Mouse (Mus musculus): Measurements from ENCODE around the gene Psmd3.
A peak's percentile ranks its signal among the peaks of the same experiment; 100 is the strongest.
"Not testable (repeated sequence)": the region's sequence is repeated elsewhere in the genome, so short reads cannot be mapped to it uniquely, and the experiment has no call there.

Psmd3 gene

GRCm38 (mm10) chr11:98688009-98688408 is 5.7 kb downstream of the Psmd3 start:
- no peak for DNase-seq (ENCODE audit: low read depth, low spot score)

GRCm38 (mm10) chr11:98693201-98693600 is 10.8 kb downstream of the Psmd3 start:
- DNase-seq (ENCODE audit: low read depth, low spot score): no peak

DNA sequence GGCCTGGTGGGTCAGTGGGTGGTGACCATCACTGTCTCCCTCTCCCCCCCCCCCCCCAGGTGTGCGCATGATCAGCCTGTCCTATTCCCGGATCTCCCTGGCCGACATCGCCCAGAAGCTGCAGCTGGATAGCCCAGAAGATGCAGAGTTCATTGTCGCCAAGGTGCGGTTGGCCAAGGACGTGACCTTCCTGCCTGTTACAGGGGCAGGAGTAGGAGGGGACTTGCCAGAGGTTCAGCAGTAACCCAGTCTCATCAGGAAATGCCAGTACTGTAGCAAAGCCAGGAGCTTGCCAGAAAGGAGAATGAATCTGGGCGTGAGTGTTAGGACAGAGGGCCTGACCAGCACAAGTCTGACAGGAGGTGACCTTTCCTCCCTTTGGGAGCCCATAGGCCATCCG is 11.4 kb downstream of the Psmd3 start:
- DNase-seq (ENCODE audit: low read depth, low spot score): no peak

DNA sequence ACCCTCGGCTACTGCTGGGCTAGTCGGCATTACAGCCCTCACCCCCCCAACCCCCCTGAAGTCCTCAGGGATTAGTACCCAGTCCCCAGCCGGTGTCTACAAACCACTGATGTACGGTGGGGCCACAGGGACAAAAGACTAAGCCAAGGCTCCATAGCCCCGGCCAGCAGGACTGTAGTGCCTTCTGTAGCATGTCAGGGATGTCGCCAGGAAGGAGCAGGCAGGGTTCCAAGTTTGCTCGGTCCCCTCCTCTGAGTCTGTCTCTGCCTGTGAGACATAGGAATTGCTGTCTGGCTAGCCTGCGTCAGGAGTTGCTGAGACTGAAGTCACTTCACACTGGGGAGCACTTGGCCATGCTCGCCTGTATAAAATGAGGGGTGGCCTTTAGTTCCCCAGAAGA is 11.9 kb downstream of the Psmd3 start:
- DNase-seq (ENCODE audit: low read depth, low spot score): no peak

- no peak for DNase-seq (ENCODE audit: low read depth, low spot score)
These were observed 13.1 kb downstream of the Psmd3 start for GRCm38 (mm10) chr11:98695408-98695807.

DNA sequence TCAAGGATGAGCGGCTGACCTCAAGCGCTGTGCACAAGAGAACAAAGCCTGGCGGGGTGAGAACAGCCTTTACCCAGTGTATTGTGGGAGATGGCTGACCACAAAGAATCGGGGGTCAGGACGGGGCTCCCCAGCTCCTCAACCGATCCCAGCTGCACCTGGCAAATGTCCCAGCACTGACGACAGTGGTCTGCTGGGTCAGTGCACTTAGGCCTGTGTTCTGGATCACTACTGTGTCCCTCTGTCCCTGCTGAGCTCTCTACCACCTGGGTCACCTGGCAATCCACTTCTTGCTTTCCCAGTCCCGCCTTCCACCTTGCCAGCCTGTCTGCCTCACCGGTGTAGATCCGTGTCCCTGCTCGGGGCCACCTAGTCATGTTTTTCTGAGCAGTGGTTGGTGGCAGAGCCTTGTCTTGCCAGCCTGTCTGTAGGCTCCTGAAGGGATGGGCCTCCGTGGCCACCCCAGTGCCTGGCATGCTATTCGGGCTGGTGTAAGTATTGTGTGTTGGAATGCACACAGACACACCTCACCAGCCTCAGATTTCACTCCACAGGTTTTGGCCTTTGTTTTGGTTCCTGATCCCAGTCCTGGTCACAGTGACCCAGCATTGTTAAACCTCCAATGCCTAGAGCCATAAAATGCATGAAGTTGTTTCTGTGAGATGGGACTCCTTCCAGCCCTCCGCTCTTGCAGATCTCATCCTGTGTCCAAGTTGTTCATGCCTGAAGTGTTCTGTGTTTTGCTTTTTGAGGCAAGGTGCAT is 14.3 kb downstream of the Psmd3 start:
- DNase-seq (ENCODE audit: low read depth, low spot score): no peak

GRCm38 (mm10) chr11:98697225-98697624 is 14.9 kb downstream of the Psmd3 start:
- no peak for DNase-seq (ENCODE audit: low read depth, low spot score)

DNA sequence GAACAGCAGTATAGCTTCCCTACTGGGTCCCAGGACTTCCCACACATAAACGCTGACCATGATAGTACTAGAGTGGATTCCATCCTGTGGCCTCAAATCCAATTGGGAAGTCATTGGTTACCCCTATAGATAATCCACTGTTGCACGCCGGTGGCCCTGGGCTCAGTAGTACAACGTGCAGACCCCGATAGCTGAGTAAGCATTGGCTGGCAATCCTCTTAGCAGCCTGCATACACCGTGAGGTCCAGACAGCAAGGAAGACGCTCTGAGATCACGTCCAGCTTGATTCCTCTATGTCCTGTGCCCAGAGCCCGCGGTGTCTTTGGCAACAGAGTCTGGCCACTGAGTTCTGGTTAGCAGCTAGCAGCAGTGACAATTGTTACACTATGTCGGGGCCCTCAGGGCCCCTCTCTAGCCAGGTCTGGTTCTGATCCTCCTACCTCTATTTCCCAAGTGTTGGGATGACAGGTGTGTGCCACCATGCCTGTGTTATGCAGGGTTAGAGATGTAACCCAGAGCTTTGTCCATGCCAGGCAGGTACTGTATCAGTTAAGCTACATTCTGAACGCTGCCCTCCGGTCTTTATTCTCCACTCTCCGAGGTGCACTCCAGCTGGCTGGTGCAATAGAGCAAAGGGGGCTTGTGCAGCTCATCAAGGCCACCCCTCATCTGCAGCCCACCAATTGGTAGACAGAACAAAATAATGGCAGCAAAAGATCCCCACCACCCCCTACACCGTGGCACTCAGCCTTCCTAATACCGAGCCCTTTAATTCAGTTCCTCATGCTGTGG is 16.7 kb downstream of the Psmd3 start:
- DNase-seq (ENCODE audit: low read depth, low spot score): no peak

DNA sequence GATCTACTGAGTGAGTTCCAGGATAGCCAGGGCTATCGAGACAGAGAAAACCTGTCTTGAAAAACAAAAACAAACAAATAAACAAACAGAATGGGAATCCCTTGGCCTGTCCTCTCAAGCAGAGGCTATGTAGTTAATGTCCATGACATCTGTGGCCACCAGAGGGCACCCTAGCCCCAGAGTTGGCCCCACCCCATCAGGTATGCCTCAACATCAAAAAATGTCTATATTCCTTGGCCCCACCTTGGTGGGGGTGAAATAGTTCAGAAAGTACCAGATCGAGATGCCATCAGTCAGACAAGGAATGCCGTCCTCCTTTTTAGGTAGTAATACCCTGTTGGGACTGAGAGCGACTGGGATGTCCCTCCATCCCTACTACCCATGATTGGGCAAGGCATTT is 17.6 kb downstream of the Psmd3 start:
- DNase-seq (ENCODE audit: low read depth, low spot score): no peak

- DNase-seq (ENCODE audit: low read depth, low spot score): no peak
These were observed 18.9 kb downstream of the Psmd3 start, which contains the start of gene Csf3 for GRCm38 (mm10) chr11:98701213-98701670. Gene Csf3, plus strand, starts transcription at chr11:98701263.

DNA sequence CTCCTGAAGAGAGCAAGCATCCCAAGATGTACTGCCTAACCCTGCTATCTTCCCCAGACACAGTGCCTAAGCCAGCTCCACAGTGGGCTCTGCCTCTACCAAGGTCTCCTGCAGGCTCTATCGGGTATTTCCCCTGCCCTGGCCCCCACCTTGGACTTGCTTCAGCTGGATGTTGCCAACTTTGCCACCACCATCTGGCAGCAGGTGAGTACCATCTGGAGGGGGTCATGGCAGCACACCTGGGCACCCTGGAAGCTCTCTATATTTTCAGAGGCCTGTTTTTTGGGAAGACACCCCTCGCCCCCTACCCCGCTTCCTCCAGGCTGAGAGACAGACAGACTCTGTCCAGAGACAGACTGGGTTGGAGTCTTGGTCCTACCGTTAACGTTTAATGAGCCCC is 20.0 kb downstream of the Psmd3 start:
- no peak for DNase-seq (ENCODE audit: low read depth, low spot score)

DNA sequence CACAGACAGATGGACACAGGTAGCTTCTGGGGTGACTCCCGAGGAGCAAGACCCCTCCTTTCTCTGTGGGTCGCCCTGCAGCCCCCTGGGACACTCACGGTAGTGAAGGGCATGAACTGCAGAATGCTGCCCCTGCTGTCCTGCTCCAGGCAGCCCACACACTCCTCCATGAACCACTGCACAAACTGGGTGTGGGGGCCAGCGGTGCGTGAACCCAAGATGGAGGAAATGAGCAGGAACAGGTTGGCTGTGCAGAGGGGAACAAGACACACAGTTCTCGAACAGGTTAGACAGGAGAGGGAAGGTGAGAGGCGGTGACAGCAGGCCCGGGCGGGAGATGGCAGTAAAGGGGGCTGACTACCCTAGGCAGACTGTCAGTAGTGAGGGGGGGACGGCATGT is 22.7 kb downstream of the Psmd3 start:
- no peak for DNase-seq (ENCODE audit: low read depth, low spot score)

- DNase-seq (ENCODE audit: low read depth, low spot score): no peak
These were observed 25.3 kb downstream of the Psmd3 start for GRCm38 (mm10) chr11:98707401-98708281.

- no peak for DNase-seq (ENCODE audit: low read depth, low spot score)
These were observed 26.1 kb downstream of the Psmd3 start for GRCm38 (mm10) chr11:98708282-98708956.

DNA sequence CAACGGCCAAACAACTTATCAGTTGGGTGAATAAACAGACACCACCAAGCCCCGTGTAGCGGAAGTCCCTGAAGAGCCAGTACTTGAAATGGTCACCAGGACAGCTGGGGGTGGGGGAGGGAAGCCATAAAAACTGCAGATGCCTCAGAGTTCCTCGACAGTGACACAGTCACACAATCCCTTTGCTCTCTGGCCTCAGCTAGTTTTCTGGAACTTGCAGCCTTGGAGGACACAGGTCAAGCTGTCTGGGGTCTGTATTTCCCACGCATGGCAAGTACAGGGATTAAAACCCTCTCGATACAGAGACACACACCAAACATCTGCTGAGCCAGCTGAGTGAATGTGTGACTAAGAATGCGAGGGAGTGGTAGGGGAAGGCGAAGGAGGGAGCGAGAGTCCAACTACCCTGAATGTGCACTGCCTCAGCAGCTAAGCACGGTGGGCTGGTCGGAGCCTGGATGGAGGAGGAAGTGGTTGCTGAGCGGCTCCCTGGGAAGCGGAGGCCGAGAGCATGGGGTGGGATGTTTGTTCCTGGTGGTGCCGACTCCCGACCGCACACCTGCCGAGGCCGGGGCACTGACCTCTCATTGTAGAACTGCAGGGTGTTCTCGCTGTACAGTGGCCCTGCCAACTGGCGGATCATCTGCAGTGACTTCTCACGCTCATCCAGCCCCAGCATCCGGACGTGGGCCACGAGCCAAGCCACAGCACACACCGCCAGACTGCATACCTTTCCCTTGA is 26.8 kb downstream of the Psmd3 start:
- peak; percentile 24 for DNase-seq (ENCODE audit: low read depth, low spot score)

DNA sequence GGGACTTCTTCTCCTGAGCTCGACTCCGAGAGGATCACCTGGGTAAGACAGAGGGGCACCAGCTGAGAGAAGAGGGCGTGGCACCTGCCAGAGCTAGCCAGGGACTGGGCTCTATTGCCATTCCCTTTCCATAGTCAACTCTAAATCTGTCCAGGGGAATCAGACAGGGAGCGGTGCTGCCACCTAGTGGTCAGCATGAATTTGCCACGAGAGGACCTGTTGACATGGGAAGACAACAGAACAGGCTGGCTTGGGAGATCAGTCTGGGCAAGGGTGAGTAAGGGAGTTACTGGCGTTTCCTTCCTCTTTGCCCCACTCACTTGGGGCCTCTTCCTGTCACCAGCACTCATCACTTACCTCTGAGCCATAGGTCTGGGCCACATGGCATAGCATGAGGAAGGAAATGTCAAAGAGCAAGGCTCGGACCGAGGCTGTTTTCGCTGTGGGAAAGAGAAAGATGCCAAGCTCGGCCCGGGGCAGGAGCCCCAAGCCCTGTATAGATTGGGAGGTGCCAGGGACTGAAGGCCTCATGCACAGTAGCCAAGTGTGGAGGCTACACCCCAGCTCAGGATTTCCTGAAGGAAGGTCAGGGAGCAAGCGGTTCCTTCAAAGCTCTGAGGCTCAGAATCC is 28.2 kb downstream of the Psmd3 start:
- no peak for DNase-seq (ENCODE audit: low read depth, low spot score)

GRCm38 (mm10) chr11:98711046-98711434 is 28.7 kb downstream of the Psmd3 start:
- DNase-seq (ENCODE audit: low read depth, low spot score): no peak

GRCm38 (mm10) chr11:98712009-98712408 is 29.7 kb downstream of the Psmd3 start:
- DNase-seq (ENCODE audit: low read depth, low spot score): not testable (repeated sequence)

- no peak for DNase-seq (ENCODE audit: low read depth, low spot score)
These were observed 31.3 kb downstream of the Psmd3 start for GRCm38 (mm10) chr11:98713703-98714102.

GRCm38 (mm10) chr11:98715946-98716345 is 33.6 kb downstream of the Psmd3 start:
- no peak for DNase-seq (ENCODE audit: low read depth, low spot score)
